Mouse (Mus musculus): Measurements from ENCODE around the gene Nudt6. TPM values are rescaled to one million over a fixed set of nuclear protein-coding genes. Genes with fewer than 3 reads are reported as not detected.

Gene Nudt6
- polyA plus RNA-seq, 1 experiment from 2014 or later = 6.6 TPM

- peak; percentile 94 for ATAC-seq
- no peaks in the 10 kb centered on the region for H3K27me3 ChIP-seq (replicated peaks; ENCODE audit: control insufficient read depth, insufficient read depth, low read length)
- WGBS = 1% methylated on average over 49 of the region's 50 CpGs
These were observed 486 bp downstream of the Nudt6 start, which contains the start of gene Spata5 for GRCm38 (mm10) chr3:37419458-37419991. Gene Spata5, plus strand, starts transcription at chr3:37419896.

GRCm38 (mm10) chr3:37418961-37419457 is 1.0 kb downstream of the Nudt6 start:
- Histone ChIP-seq H3K4me2 (ENCODE audit: low read length) (peak overlapping the region; percentile 87), H3K36me3 (ENCODE audit: control insufficient read depth, insufficient read depth) (no peaks in the 10 kb centered on the region), H3K9ac (replicated peaks; ENCODE audit: low read depth, low read length) (peak overlapping the region; percentile 81), H3K27ac (ENCODE audit: low read length) (peak overlapping the region; percentile 93), H3K4me1 (replicated peaks; ENCODE audit: control insufficient read depth, insufficient read depth, low read length) (peaks cover 16% of the 10 kb centered on the region), H3K27me3 (replicated peaks; ENCODE audit: control insufficient read depth, insufficient read depth, low read length) (no peaks in the 10 kb centered on the region), H3K4me3 (replicated peaks; ENCODE audit: low read length) (peak overlapping the region; percentile 73), H3K9me3 (ENCODE audit: control insufficient read depth, low read length) (no peaks in the 10 kb centered on the region)
- ATAC-seq = no peak
- WGBS = under 1% methylated on average over 28 of the region's 30 CpGs

More at GRCm38 (mm10) chr3:37419458-37419991, 486 bp downstream of the Nudt6 start, which contains the start of gene Spata5:
- H3K4me2 ChIP-seq (ENCODE audit: low read length) = peak within 1 kb of the TSS; percentile 87
- peak within 1 kb of the TSS; percentile 93 for H3K27ac ChIP-seq (ENCODE audit: low read length)
- H3K9ac ChIP-seq (replicated peaks; ENCODE audit: low read depth, low read length) = peak within 1 kb of the TSS; percentile 81
- peak within 1 kb of the TSS; percentile 73 for H3K4me3 ChIP-seq (replicated peaks; ENCODE audit: low read length)
- H3K36me3 ChIP-seq (ENCODE audit: control insufficient read depth, insufficient read depth) = no peaks in the 10 kb centered on the region
- peaks cover 16% of the 10 kb centered on the region for H3K4me1 ChIP-seq (replicated peaks; ENCODE audit: control insufficient read depth, insufficient read depth, low read length)
- no peaks in the 10 kb centered on the region for H3K9me3 ChIP-seq (ENCODE audit: control insufficient read depth, low read length)

- peak overlapping the region; percentile 93; the same call in 1 of the 2 replicates for H3K27ac ChIP-seq (ENCODE audit: low read length)
- peak overlapping the region; percentile 73 for H3K4me3 ChIP-seq (replicated peaks; ENCODE audit: low read length)
These were observed 1.7 kb downstream of the Nudt6 start for GRCm38 (mm10) chr3:37418341-37418740.

GRCm38 (mm10) chr3:37414413-37414960 is 5.5 kb downstream of the Nudt6 start:
- no peaks in the 10 kb centered on the region for H3K9me3 ChIP-seq (ENCODE audit: control insufficient read depth, low read length)
- peaks cover 7% of the 10 kb centered on the region for H3K4me1 ChIP-seq (replicated peaks; ENCODE audit: control insufficient read depth, insufficient read depth, low read length)
- ATAC-seq = no peak
- no peak overlapping the region for H3K27ac ChIP-seq (ENCODE audit: low read length)
- no peak overlapping the region for H3K4me3 ChIP-seq (replicated peaks; ENCODE audit: low read length)
- H3K27me3 ChIP-seq (replicated peaks; ENCODE audit: control insufficient read depth, insufficient read depth, low read length) = no peaks in the 10 kb centered on the region
- no peak overlapping the region for H3K9ac ChIP-seq (replicated peaks; ENCODE audit: low read depth, low read length)
- no peaks in the 10 kb centered on the region for H3K36me3 ChIP-seq (ENCODE audit: control insufficient read depth, insufficient read depth)
- no peak overlapping the region for H3K4me2 ChIP-seq (ENCODE audit: low read length)
- 48% methylated on average over 14 of the region's 14 CpGs for WGBS

More at GRCm38 (mm10) chr3:37418341-37418740, 1.7 kb downstream of the Nudt6 start:
- Histone ChIP-seq H3K9ac (replicated peaks; ENCODE audit: low read depth, low read length) (peak overlapping the region; percentile 81), H3K36me3 (ENCODE audit: control insufficient read depth, insufficient read depth) (no peaks in the 10 kb centered on the region), H3K4me2 (ENCODE audit: low read length) (peak overlapping the region; percentile 87), H3K9me3 (ENCODE audit: control insufficient read depth, low read length) (no peaks in the 10 kb centered on the region), H3K4me1 (replicated peaks; ENCODE audit: control insufficient read depth, insufficient read depth, low read length) (peaks cover 16% of the 10 kb centered on the region), H3K27me3 (replicated peaks; ENCODE audit: control insufficient read depth, insufficient read depth, low read length) (no peaks in the 10 kb centered on the region)
- ATAC-seq = no peak
- WGBS = 75% methylated on average over 5 of the region's 5 CpGs

- Histone ChIP-seq H3K36me3 (ENCODE audit: control insufficient read depth, insufficient read depth) (no peaks in the 10 kb centered on the region), H3K4me3 (replicated peaks; ENCODE audit: low read length) (no peak overlapping the region), H3K4me1 (replicated peaks; ENCODE audit: control insufficient read depth, insufficient read depth, low read length) (peaks cover 2% of the 10 kb centered on the region), H3K27me3 (replicated peaks; ENCODE audit: control insufficient read depth, insufficient read depth, low read length) (no peaks in the 10 kb centered on the region), H3K27ac (ENCODE audit: low read length) (no peak overlapping the region), H3K4me2 (ENCODE audit: low read length) (no peak overlapping the region), H3K9ac (replicated peaks; ENCODE audit: low read depth, low read length) (no peak overlapping the region), H3K9me3 (ENCODE audit: control insufficient read depth, low read length) (no peaks in the 10 kb centered on the region)
- 94% methylated on average over 3 of the region's 3 CpGs for WGBS
- no peak for ATAC-seq
These were observed 6.6 kb downstream of the Nudt6 start for GRCm38 (mm10) chr3:37413446-37413845.

- Histone ChIP-seq H3K4me1 (replicated peaks; ENCODE audit: control insufficient read depth, insufficient read depth, low read length) (no peaks in the 10 kb centered on the region), H3K27me3 (replicated peaks; ENCODE audit: control insufficient read depth, insufficient read depth, low read length) (no peaks in the 10 kb centered on the region), H3K36me3 (ENCODE audit: control insufficient read depth, insufficient read depth) (no peaks in the 10 kb centered on the region), H3K4me3 (replicated peaks; ENCODE audit: low read length) (no peak overlapping the region), H3K4me2 (ENCODE audit: low read length) (no peak overlapping the region), H3K27ac (ENCODE audit: low read length) (no peak overlapping the region), H3K9ac (replicated peaks; ENCODE audit: low read depth, low read length) (no peak overlapping the region), H3K9me3 (ENCODE audit: control insufficient read depth, low read length) (no peaks in the 10 kb centered on the region)
- no peak for ATAC-seq
These were observed 12.4 kb downstream of the Nudt6 start for GRCm38 (mm10) chr3:37407598-37407997.

GRCm38 (mm10) chr3:37401729-37402610 is 18.0 kb downstream of the Nudt6 start:
- WGBS = 81% methylated on average over 11 of the region's 11 CpGs
- H3K9me3 ChIP-seq (ENCODE audit: control insufficient read depth, low read length) = no peaks in the 10 kb centered on the region
- H3K27ac ChIP-seq (ENCODE audit: low read length) = no peak overlapping the region
- no peaks in the 10 kb centered on the region for H3K36me3 ChIP-seq (ENCODE audit: control insufficient read depth, insufficient read depth)
- H3K4me1 ChIP-seq (replicated peaks; ENCODE audit: control insufficient read depth, insufficient read depth, low read length) = no peaks in the 10 kb centered on the region; the same call in 1 of the 2 replicates
- H3K27me3 ChIP-seq (replicated peaks; ENCODE audit: control insufficient read depth, insufficient read depth, low read length) = no peaks in the 10 kb centered on the region
- ATAC-seq = no peak
- no peak overlapping the region for H3K4me3 ChIP-seq (replicated peaks; ENCODE audit: low read length)
- H3K4me2 ChIP-seq (ENCODE audit: low read length) = no peak overlapping the region
- no peak overlapping the region for H3K9ac ChIP-seq (replicated peaks; ENCODE audit: low read depth, low read length)

- ATAC-seq = no peak
- H3K36me3 ChIP-seq (ENCODE audit: control insufficient read depth, insufficient read depth) = no peaks in the 10 kb centered on the region
- H3K4me2 ChIP-seq (ENCODE audit: low read length) = no peak overlapping the region
- H3K27me3 ChIP-seq (replicated peaks; ENCODE audit: control insufficient read depth, insufficient read depth, low read length) = no peaks in the 10 kb centered on the region
- H3K27ac ChIP-seq (ENCODE audit: low read length) = no peak overlapping the region
- H3K9ac ChIP-seq (replicated peaks; ENCODE audit: low read depth, low read length) = no peak overlapping the region
- no peaks in the 10 kb centered on the region; the same call in 1 of the 2 replicates for H3K4me1 ChIP-seq (replicated peaks; ENCODE audit: control insufficient read depth, insufficient read depth, low read length)
- H3K4me3 ChIP-seq (replicated peaks; ENCODE audit: low read length) = no peak overlapping the region
- H3K9me3 ChIP-seq (ENCODE audit: control insufficient read depth, low read length) = no peaks in the 10 kb centered on the region
- WGBS = 90% methylated on average over 7 of the region's 7 CpGs
These were observed 21.2 kb downstream of the Nudt6 start for GRCm38 (mm10) chr3:37398661-37399395.

All from forebrain, embryonic 16.5 days (tissue).